Mouse (Mus musculus): ENCODE results near the gene Hist1h2af. TPM values are rescaled to one million over a fixed set of nuclear protein-coding genes. Genes with fewer than 3 reads are reported as not detected.
A peak's percentile ranks its signal among the peaks of the same experiment; 100 is the strongest.

Gene Hist1h2af
- polyA plus RNA-seq, 1 experiment from 2014 or later: 2.7 TPM

DNA sequence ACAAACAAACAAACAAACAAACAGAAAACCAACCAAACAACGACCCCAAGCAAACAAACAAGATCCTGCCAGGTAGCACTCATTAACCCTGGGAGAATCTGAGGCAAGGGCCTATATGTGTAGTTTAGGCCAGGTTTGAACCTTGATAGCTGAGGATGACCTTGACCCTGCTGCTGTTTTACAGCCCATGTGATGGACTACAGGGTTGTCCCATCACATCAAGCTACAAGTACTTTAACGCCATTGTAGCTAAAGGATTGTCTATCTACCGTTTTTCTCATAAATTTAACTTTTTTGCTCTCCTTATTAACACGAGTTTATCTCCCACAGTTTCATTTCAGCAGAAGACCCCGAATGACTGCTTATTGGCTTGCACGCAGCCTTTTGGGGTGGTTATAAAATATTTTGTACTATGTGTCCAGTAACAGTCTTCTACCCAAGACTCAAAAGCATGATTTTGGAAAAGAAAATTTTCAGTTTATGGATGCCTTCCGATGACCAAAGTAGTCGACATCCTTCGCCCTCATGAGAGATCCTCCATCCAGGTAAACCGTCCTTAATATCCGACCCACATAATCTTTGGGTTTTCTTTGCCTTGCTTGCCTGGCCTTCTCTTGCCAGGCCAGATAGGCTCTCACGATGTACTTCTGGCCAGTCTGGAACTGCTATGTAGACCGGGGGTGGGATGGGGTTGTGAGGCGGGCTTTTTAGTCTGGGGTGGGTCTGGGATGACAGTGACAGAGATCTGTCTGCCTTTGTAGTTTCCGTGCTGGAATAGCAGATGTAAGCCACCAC is 17.7 kb upstream of the Hist1h2af start:
- Histone ChIP-seq H3K4me3 (replicated peaks) (peak overlapping the region; percentile 58), H3K36me3 (no peaks in the 10 kb centered on the region), H3K9me3 (replicated peaks) (no peaks in the 10 kb centered on the region), H3K4me2 (replicated peaks) (peak overlapping the region; percentile 45), H3K27ac (replicated peaks) (no peak overlapping the region), H3K27me3 (no peaks in the 10 kb centered on the region), H3K9ac (no peak overlapping the region), H3K4me1 (0 out of 2 replicates have a peak, but pooled peaks cover 5% of the 10 kb centered on the region)
- ATAC-seq (ENCODE audit: insufficient number of reproducible peaks, low FRiP score, low TSS enrichment, low read depth): no peak
- 49% methylated on average over 15 of the region's 15 CpGs for WGBS

DNA sequence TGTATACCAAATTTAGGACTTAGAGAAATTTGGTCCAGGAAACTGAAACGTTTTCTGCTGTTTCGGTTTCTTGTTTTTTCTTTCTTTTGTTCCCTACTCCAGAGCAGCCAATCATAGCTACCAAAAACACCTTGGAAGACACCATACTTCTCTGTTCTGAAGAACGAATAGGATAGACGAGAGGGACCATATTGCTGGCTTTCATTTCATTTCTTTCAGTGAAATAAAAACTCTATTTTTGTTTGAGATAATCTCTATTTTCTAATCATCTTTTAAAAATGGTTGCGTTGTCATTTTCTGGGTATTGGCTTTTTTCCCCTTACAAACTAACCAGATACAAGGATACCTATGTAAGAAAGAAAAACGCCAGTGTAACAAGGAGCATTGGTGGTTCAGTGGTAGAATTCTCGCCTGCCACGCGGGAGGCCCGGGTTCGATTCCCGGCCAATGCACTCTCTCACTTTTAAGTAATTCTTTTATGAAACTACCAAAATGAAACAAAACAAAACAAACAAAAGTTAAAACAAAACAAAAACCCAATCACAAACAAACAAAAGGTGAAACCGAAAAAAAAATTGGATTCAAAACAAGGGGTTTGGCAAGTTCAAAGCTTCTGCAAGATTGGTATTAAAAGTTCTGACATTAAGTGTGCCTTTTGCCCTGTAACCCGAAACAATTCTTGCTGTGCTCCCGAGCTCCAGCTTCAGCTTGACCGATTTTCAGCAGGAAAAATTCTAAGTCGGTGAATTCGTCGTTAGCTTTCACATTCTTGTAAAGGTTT is 16.7 kb upstream of the Hist1h2af start:
- peak overlapping the region; percentile 82 for H3K4me2 ChIP-seq (replicated peaks)
- peak overlapping the region; percentile 58 for H3K4me3 ChIP-seq (replicated peaks)
- no peaks in the 10 kb centered on the region for H3K9me3 ChIP-seq (replicated peaks)
- H3K4me1 ChIP-seq: 0 out of 2 replicates have a peak, but pooled peaks cover 5% of the 10 kb centered on the region
- ATAC-seq (ENCODE audit: insufficient number of reproducible peaks, low FRiP score, low TSS enrichment, low read depth): peak; percentile 63; the same call in 1 of the 2 replicates
- under 1% methylated on average over 19 of the region's 19 CpGs for WGBS
- H3K27ac ChIP-seq (replicated peaks): peak overlapping the region; percentile 86
- H3K9ac ChIP-seq: no peak overlapping the region
- no peaks in the 10 kb centered on the region for H3K27me3 ChIP-seq
- H3K36me3 ChIP-seq: no peaks in the 10 kb centered on the region

- peak overlapping the region; percentile 58 for H3K4me3 ChIP-seq (replicated peaks)
- H3K27ac ChIP-seq (replicated peaks): peak overlapping the region; percentile 86
- no peaks in the 10 kb centered on the region for H3K27me3 ChIP-seq
- ATAC-seq (ENCODE audit: insufficient number of reproducible peaks, low FRiP score, low TSS enrichment, low read depth): peak; percentile 87
- peak overlapping the region; percentile 82 for H3K4me2 ChIP-seq (replicated peaks)
- 0 out of 2 replicates have a peak, but pooled peaks cover 5% of the 10 kb centered on the region for H3K4me1 ChIP-seq
- WGBS: under 1% methylated on average over 27 of the region's 27 CpGs
- H3K9ac ChIP-seq: 0 out of 2 replicates have a peak overlapping the region, but pooled peaks have one; percentile 28
- H3K36me3 ChIP-seq: no peaks in the 10 kb centered on the region
- no peaks in the 10 kb centered on the region for H3K9me3 ChIP-seq (replicated peaks)
These were observed 16.0 kb upstream of the Hist1h2af start for GRCm38 (mm10) chr13:23517603-23518294.

DNA sequence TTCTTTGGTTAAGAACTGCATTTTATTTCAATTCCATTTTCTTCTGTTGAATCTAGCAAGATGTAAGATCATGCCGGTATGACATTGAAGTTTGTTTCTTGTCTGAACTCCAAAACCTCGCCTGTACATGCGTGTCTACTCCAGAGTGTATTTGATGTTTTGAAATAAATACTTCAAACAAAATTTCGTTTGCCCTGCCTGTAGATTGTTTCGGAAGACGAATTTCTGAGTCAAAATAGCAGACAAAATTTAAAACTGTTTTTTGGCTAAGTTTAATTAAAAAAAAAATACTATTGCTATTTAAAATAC is 15.5 kb upstream of the Hist1h2af start:
- H3K9ac ChIP-seq: no peak overlapping the region
- WGBS: 0% methylated on average over 6 of the region's 6 CpGs
- H3K4me1 ChIP-seq: 0 out of 2 replicates have a peak, but pooled peaks cover 5% of the 10 kb centered on the region
- peak overlapping the region; percentile 82 for H3K4me2 ChIP-seq (replicated peaks)
- H3K4me3 ChIP-seq (replicated peaks): peak overlapping the region; percentile 58
- H3K27me3 ChIP-seq: no peaks in the 10 kb centered on the region
- no peaks in the 10 kb centered on the region for H3K9me3 ChIP-seq (replicated peaks)
- peak overlapping the region; percentile 65 for H3K27ac ChIP-seq (replicated peaks)
- H3K36me3 ChIP-seq: no peaks in the 10 kb centered on the region
- no peak for ATAC-seq (ENCODE audit: insufficient number of reproducible peaks, low FRiP score, low TSS enrichment, low read depth)

- H3K4me3 ChIP-seq (replicated peaks): peak overlapping the region; percentile 58
- H3K4me1 ChIP-seq: 0 out of 2 replicates have a peak, but pooled peaks cover 5% of the 10 kb centered on the region
- 0 out of 2 replicates have a peak, but pooled peaks have one; percentile 31 for ATAC-seq (ENCODE audit: insufficient number of reproducible peaks, low FRiP score, low TSS enrichment, low read depth)
- no peaks in the 10 kb centered on the region for H3K27me3 ChIP-seq
- no peaks in the 10 kb centered on the region for H3K9me3 ChIP-seq (replicated peaks)
- H3K9ac ChIP-seq: no peak overlapping the region
- H3K36me3 ChIP-seq: no peaks in the 10 kb centered on the region
- peak overlapping the region; percentile 82 for H3K4me2 ChIP-seq (replicated peaks)
- 0% methylated on average over 6 of the region's 6 CpGs for WGBS
- peak overlapping the region; percentile 78 for H3K27ac ChIP-seq (replicated peaks)
These were observed 14.8 kb upstream of the Hist1h2af start for GRCm38 (mm10) chr13:23518885-23519284.

DNA sequence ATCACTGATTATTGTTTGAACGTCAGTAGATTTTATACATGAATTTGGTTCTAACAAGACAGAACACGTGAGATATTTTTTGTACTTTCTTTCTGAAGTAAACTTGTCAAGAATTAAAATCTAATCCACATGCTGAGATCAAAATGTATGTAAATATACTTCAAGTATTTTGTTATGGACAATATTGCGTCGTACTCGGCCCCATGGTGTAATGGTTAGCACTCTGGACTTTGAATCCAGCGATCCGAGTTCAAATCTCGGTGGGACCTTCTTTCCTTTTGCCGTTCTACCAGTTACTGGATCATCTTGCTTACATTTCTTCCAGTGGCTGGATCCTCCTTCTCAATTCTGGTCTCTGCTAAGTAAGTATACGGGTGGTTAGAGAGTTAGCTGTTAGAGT is 14.3 kb upstream of the Hist1h2af start:
- peak overlapping the region; percentile 82 for H3K4me2 ChIP-seq (replicated peaks)
- ATAC-seq (ENCODE audit: insufficient number of reproducible peaks, low FRiP score, low TSS enrichment, low read depth): 0 out of 2 replicates have a peak, but pooled peaks have one; percentile 41
- H3K4me1 ChIP-seq: 0 out of 2 replicates have a peak, but pooled peaks cover 5% of the 10 kb centered on the region
- no peaks in the 10 kb centered on the region for H3K27me3 ChIP-seq
- peak overlapping the region; percentile 78 for H3K27ac ChIP-seq (replicated peaks)
- no peaks in the 10 kb centered on the region for H3K9me3 ChIP-seq (replicated peaks)
- H3K9ac ChIP-seq: no peak overlapping the region
- 0% methylated on average over 10 of the region's 10 CpGs for WGBS
- peak overlapping the region; percentile 58 for H3K4me3 ChIP-seq (replicated peaks)
- no peaks in the 10 kb centered on the region for H3K36me3 ChIP-seq

- Histone ChIP-seq H3K27ac (replicated peaks) (no peak overlapping the region), H3K9me3 (replicated peaks) (no peaks in the 10 kb centered on the region), H3K9ac (no peak overlapping the region), H3K4me2 (replicated peaks) (0 out of 2 replicates have a peak overlapping the region, but pooled peaks have one; percentile 8), H3K4me3 (replicated peaks) (peak overlapping the region; percentile 10; the same call in 1 of the 2 replicates), H3K4me1 (peaks cover 5% of the 10 kb centered on the region), H3K36me3 (no peaks in the 10 kb centered on the region), H3K27me3 (no peaks in the 10 kb centered on the region)
- WGBS: 2% methylated on average over 14 of the region's 14 CpGs
- no peak for ATAC-seq (ENCODE audit: insufficient number of reproducible peaks, low FRiP score, low TSS enrichment, low read depth)
These were observed 12.0 kb upstream of the Hist1h2af start for GRCm38 (mm10) chr13:23521703-23522102.

DNA sequence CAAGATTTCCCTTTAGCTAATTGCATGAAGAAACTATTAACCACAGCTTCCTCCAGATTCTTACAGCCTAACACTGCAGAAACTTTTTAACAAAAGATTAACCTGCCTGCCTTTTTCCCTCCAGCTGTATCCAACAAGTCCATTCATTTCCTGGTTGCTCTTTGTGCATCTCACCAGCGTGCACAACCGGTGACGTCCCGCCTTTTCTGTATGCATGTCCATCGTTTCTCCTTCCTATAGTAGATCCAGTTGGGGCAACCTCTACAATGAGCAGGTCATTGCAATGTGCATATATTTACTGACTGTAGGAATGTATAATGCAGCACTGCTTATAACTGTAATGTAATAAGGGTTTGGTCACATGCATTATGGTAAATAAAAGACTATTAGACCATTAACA is 9.7 kb upstream of the Hist1h2af start:
- no peaks in the 10 kb centered on the region for H3K9me3 ChIP-seq (replicated peaks)
- no peak overlapping the region for H3K9ac ChIP-seq
- 49% methylated on average over 5 of the region's 5 CpGs for WGBS
- no peak overlapping the region for H3K27ac ChIP-seq (replicated peaks)
- ATAC-seq (ENCODE audit: insufficient number of reproducible peaks, low FRiP score, low TSS enrichment, low read depth): no peak
- no peak overlapping the region for H3K4me2 ChIP-seq (replicated peaks)
- H3K4me3 ChIP-seq (replicated peaks): no peak overlapping the region
- H3K27me3 ChIP-seq: no peaks in the 10 kb centered on the region
- H3K4me1 ChIP-seq: peaks cover 8% of the 10 kb centered on the region
- H3K36me3 ChIP-seq: no peaks in the 10 kb centered on the region

- no peak overlapping the region for H3K27ac ChIP-seq (replicated peaks)
- H3K4me1 ChIP-seq: peaks cover 11% of the 10 kb centered on the region
- 0 out of 2 replicates have a peak overlapping the region, but pooled peaks have one; percentile 12 for H3K4me2 ChIP-seq (replicated peaks)
- no peaks in the 10 kb centered on the region for H3K36me3 ChIP-seq
- WGBS: 5% methylated on average over 5 of the region's 5 CpGs
- no peaks in the 10 kb centered on the region for H3K9me3 ChIP-seq (replicated peaks)
- no peak overlapping the region for H3K9ac ChIP-seq
- no peaks in the 10 kb centered on the region for H3K27me3 ChIP-seq
- no peak overlapping the region for H3K4me3 ChIP-seq (replicated peaks)
- ATAC-seq (ENCODE audit: insufficient number of reproducible peaks, low FRiP score, low TSS enrichment, low read depth): no peak
These were observed 9.1 kb upstream of the Hist1h2af start for GRCm38 (mm10) chr13:23524654-23525053.

DNA sequence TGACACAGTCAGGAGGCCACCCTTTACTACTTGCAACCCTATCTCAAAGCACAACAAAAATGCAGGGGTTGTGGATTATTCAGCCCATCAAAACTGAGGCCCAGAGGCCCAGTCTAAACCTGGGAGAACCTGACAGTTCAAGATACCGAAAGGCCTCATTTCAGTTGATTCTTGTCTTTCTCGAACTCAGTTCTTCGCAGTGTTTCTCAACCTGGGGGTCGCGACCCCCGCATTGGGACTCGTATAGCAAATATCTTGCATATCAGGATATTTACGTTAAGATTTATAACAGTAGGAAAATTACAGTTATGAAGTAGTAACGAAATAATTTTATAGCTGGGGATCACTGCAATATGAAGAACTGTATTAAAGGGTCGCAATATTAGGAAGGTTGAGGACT is 7.8 kb upstream of the Hist1h2af start:
- no peak for ATAC-seq (ENCODE audit: insufficient number of reproducible peaks, low FRiP score, low TSS enrichment, low read depth)
- Histone ChIP-seq H3K4me1 (peaks cover 11% of the 10 kb centered on the region), H3K9me3 (replicated peaks) (no peaks in the 10 kb centered on the region), H3K36me3 (no peaks in the 10 kb centered on the region), H3K4me2 (replicated peaks) (peak overlapping the region; percentile 51), H3K4me3 (replicated peaks) (peak overlapping the region; percentile 51), H3K9ac (no peak overlapping the region), H3K27ac (replicated peaks) (no peak overlapping the region), H3K27me3 (no peaks in the 10 kb centered on the region)
- WGBS: 2% methylated on average over 10 of the region's 10 CpGs

DNA sequence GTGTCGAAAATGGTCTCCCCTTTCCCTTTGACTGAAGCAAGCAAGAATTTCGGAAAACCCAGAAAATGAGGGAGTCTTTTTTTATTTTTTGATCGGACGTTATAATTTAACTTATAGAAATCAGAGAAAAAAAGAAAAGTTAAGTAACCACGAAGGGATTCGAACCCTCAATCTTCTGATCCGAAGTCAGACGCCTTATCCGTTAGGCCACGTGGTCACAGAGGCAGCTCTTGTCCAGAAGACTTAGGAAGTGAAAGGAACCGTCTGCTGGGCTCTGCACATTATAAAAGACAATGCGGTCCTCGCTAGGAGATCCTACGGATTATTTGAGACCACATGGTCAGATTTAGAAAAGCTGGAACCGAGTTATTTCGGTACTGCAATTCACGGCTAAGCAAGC is 7.4 kb upstream of the Hist1h2af start:
- under 1% methylated on average over 17 of the region's 17 CpGs for WGBS
- peak; percentile 54; the same call in 1 of the 2 replicates for ATAC-seq (ENCODE audit: insufficient number of reproducible peaks, low FRiP score, low TSS enrichment, low read depth)
- peak overlapping the region; percentile 51 for H3K4me2 ChIP-seq (replicated peaks)
- peak overlapping the region; percentile 44 for H3K9ac ChIP-seq
- no peaks in the 10 kb centered on the region for H3K36me3 ChIP-seq
- H3K27me3 ChIP-seq: no peaks in the 10 kb centered on the region
- peak overlapping the region; percentile 51 for H3K4me3 ChIP-seq (replicated peaks)
- H3K9me3 ChIP-seq (replicated peaks): no peaks in the 10 kb centered on the region
- peaks cover 11% of the 10 kb centered on the region for H3K4me1 ChIP-seq
- peak overlapping the region; percentile 74 for H3K27ac ChIP-seq (replicated peaks)

Data from embryonic facial prominence, embryonic 15.5 days (tissue).